Mouse (Mus musculus) heart, postnatal 0 days (tissue): ENCODE measurements at regions not wholly inside any gene's neighbourhood (a gene's known extent, or its start where the extent isn't known, plus 50 kb on each side); places are given as distances from the start of the nearest gene placed in this dataset.
"Not testable (repeated sequence)": the region's sequence is repeated elsewhere in the genome, so short reads cannot be mapped to it uniquely, and the experiment has no call there.

Experiments
- ATAC-seq: fragments of 200-750 bp; cut with Nextera tagmentation; 2 replicates; pipeline ENCODE4 v1.8.0; 2017; ENCODE audit warnings: low read depth, moderate number of reproducible peaks, moderate library complexity; ENCODE audit not compliant: insufficient read depth
- DNase-seq: peaks from one replicate; pipeline ENCODE4 v3.0.0-alpha.2; 2016; ENCODE audit warnings: low spot score
- H3K27ac ChIP-seq: fragments of 300-500 bp; sonication (generic); 2 replicates; pipeline ENCODE4 v1.5.1; 2014; ENCODE audit warnings: low read depth, mild to moderate bottlenecking
- H3K27me3 ChIP-seq: fragments of 300-500 bp; sonication (generic); 2 replicates; pipeline ENCODE4 v1.6.1; 2014; ENCODE audit warnings: low read length, mixed read lengths; ENCODE audit not compliant: control insufficient read depth, insufficient read depth
- H3K36me3 ChIP-seq: fragments of 300-500 bp; sonication (generic); replicated peaks from 2 replicates; pipeline ENCODE4 v1.6.1; 2014; ENCODE audit warnings: low read length, mixed read lengths; ENCODE audit not compliant: control insufficient read depth, insufficient read depth
- H3K4me1 ChIP-seq: fragments of 300-500 bp; sonication (generic); 2 replicates; pipeline ENCODE4 v1.6.1; 2014; ENCODE audit warnings: antibody characterized with exemption; ENCODE audit not compliant: control insufficient read depth, insufficient read depth
- H3K4me2 ChIP-seq: fragments of 300-500 bp; sonication (generic); 2 replicates; pipeline ENCODE4 v1.6.1; 2014; ENCODE audit warnings: low read depth, mild to moderate bottlenecking, low read length, moderate library complexity
- H3K4me3 ChIP-seq: fragments of 300-500 bp; sonication (generic); 2 replicates; pipeline ENCODE4 v1.5.1; 2014; ENCODE audit warnings: low read depth, low read length
- H3K9ac ChIP-seq: fragments of 300-500 bp; sonication (generic); replicated peaks from 2 replicates; pipeline ENCODE4 v1.6.1; 2014; ENCODE audit warnings: low read depth, low read length, mixed read lengths
- H3K9me3 ChIP-seq: fragments of 300-500 bp; sonication (generic); replicated peaks from 2 replicates; pipeline ENCODE4 v1.6.1; 2016; ENCODE audit warnings: low read length; ENCODE audit not compliant: control insufficient read depth
- CTCF ChIP-seq: IDR thresholded peaks from 2 replicates; pipeline ENCODE4 v1.5.1; 2016; ENCODE audit warnings: antibody characterized with exemption, control low read depth, low read depth
- EP300 ChIP-seq: IDR thresholded peaks from 2 replicates; pipeline ENCODE4 v1.6.1; 2016; ENCODE audit warnings: antibody characterized with exemption, low read depth
- WGBS: fragments of 180-500 bp; shearing (Covaris S2); extraction: QIAGEN DNeasy Blood & Tissue Kit; methylation state at CpG from one replicate; pipeline ENCODE4 v1.1.7; 2014; 5-methylcytosine and 5-hydroxymethylcytosine counted together

GRCm38 (mm10) chr15:84616880-84617279 lies 52.5 kb upstream of the Prr5 start:
- not testable (repeated sequence) for H3K4me1 ChIP-seq, H3K4me3 ChIP-seq, H3K4me2 ChIP-seq, H3K9me3 ChIP-seq, H3K27ac ChIP-seq, H3K9ac ChIP-seq, H3K36me3 ChIP-seq
- 13% methylated on average over 8 of the region's 8 CpGs for WGBS
- peak; percentile 81 for TF ChIP-seq CTCF
- DNase-seq (peak; percentile 70), ATAC-seq (peak; percentile 38; the same call in 1 of the 2 replicates)
- peaks cover 32% of the 10 kb centered on the region for H3K27me3 ChIP-seq

GRCm38 (mm10) chr15:84613536-84614527 lies 55.6 kb upstream of the Prr5 start:
- H3K27me3 ChIP-seq: peaks cover 50% of the 10 kb centered on the region
- H3K36me3 ChIP-seq: no peaks in the 10 kb centered on the region
- ATAC-seq (peak; percentile 57), DNase-seq (peak; percentile 62)
- no peaks in the 10 kb centered on the region for H3K9me3 ChIP-seq
- H3K4me1 ChIP-seq: no peaks in the 10 kb centered on the region
- no peak overlapping the region for H3K27ac ChIP-seq
- TF ChIP-seq EP300 (no peak), CTCF (peak; percentile 100)
- H3K9ac ChIP-seq: no peak overlapping the region
- no peak overlapping the region for H3K4me2 ChIP-seq
- no peak overlapping the region for H3K4me3 ChIP-seq
- 37% methylated on average over 17 of the region's 17 CpGs for WGBS

- 18% methylated on average over 2 of the region's 2 CpGs for WGBS
- H3K9ac ChIP-seq: no peak overlapping the region
These were observed 55.3 kb upstream of the Rtl6 start for GRCm38 (mm10) chr15:84612961-84613360.

DNA sequence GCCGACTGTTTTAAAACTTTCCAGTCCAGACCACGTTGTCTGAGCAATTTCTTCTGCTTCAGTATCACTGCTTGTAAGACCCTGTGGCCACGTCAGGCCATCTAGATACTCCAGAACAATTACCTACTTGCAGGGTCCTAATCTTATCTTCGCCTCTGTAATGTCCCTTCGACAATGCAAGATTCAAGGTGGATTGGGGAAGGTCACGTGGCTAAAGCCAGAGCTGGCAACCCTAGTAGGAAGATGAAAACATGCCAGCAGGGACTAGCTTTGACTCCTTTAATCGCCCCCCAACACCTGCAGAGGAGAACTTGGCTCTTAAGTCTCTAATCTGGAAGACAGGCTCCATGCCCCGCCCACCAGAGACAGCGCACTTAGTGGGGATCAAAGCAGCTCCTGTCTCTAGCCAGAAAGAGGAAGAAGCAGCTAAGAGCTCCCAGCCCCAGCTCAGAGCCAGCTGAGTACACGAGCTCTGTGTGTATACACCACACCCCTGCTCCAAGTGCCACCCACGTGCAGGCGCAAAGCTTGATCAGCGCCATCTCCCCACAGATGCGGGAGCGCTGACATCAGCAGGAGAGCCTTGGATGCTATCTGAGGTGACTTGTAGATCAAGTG lies 52.3 kb upstream of the Rtl6 start:
- Histone ChIP-seq H3K27me3 (peaks cover 36% of the 10 kb centered on the region), H3K9me3 (no peaks in the 10 kb centered on the region), H3K4me3 (no peak overlapping the region), H3K4me1 (no peaks in the 10 kb centered on the region), H3K36me3 (no peaks in the 10 kb centered on the region), H3K9ac (no peak overlapping the region), H3K4me2 (no peak overlapping the region), H3K27ac (no peak overlapping the region)
- 30% methylated on average over 15 of the region's 15 CpGs for WGBS
- TF ChIP-seq EP300 (no peak), CTCF (no peak)
- DNase-seq (no peak), ATAC-seq (no peak)

More at GRCm38 (mm10) chr15:84612961-84613360, 55.3 kb upstream of the Rtl6 start:
- no peaks in the 10 kb centered on the region for H3K9me3 ChIP-seq
- no peak overlapping the region for H3K4me2 ChIP-seq
- no peaks in the 10 kb centered on the region for H3K36me3 ChIP-seq
- no peaks in the 10 kb centered on the region for H3K4me1 ChIP-seq
- no peak overlapping the region for H3K27ac ChIP-seq
- H3K27me3 ChIP-seq: peaks cover 50% of the 10 kb centered on the region
- H3K4me3 ChIP-seq: no peak overlapping the region
- ATAC-seq: no peak
- TF ChIP-seq EP300 (no peak), CTCF (no peak)
- DNase-seq: no peak

- Histone ChIP-seq H3K36me3 (no peaks in the 10 kb centered on the region), H3K27me3 (peaks cover 27% of the 10 kb centered on the region), H3K9ac (no peak overlapping the region), H3K27ac (no peak overlapping the region), H3K4me2 (no peak overlapping the region), H3K4me3 (no peak overlapping the region), H3K4me1 (no peaks in the 10 kb centered on the region), H3K9me3 (no peaks in the 10 kb centered on the region)
- 47% methylated on average over 5 of the region's 5 CpGs for WGBS
- no peak for TF ChIP-seq EP300
- no peak for TF ChIP-seq CTCF
- DNase-seq: no peak
- ATAC-seq: no peak
These were observed 51.4 kb upstream of the Rtl6 start for GRCm38 (mm10) chr15:84609063-84609462.
